Mouse (Mus musculus): ENCODE data around the gene Rnf26. TPM values are rescaled to one million over a fixed set of nuclear protein-coding genes. Genes with fewer than 3 reads are reported as not detected.

The Rnf26 gene
- polyA plus RNA-seq, 1 experiment from 2014 or later: 32.9 TPM

DNA sequence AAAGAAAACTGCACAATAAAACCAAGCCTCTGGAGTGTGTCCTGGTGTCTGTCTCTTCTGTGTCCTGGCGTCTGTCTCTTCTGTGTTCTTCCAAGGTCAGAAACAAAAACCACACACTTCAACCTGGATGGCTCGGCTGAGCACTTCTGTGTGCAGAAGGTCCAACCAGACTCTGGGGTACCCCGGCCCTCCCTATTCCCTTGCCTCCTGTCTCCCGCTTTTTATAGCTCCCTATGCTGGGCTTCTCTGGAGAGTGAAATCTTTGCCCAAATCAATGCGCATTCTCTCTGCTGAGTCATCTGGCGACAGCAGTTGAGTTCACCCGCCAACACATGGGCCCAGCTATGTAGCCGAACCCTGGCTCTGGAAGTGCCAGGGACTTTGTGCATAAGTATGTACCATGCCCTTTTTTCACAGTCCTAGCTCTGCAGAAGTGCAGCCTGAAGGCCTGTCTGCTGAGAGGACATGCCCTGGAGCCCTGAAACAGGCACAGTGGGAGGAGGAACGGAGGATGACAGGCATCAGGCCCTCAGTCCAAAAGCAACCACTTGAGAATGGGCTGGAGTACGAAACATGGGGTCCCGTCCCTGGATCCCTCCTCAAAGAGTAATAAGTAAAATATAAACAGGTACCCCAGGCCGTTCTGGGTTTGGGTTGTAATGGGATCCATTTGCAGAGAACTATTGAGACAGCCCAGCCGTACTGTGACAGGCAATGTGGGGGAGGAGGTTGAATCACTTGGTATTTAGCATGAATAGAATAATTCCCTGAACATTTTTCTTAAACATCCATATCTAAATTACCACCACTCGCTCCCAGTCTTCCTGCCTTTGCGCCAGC lies 64.6 kb downstream of the Rnf26 start:
- Histone ChIP-seq H3K36me3 (ENCODE audit: control insufficient read depth, insufficient read depth, low read length) (no peaks in the 10 kb centered on the region), H3K4me2 (ENCODE audit: low read length) (no peak overlapping the region), H3K4me1 (ENCODE audit: control insufficient read depth in 2 of 2, insufficient read depth in 2 of 2, low read length in 2 of 2) (peaks cover 0 to 3% of the 10 kb centered on the region in 2 experiments; a peak in 3 of 4 replicates), H3K27ac (replicated peaks in 1 of 2; ENCODE audit: control insufficient read depth in 1 of 2, insufficient read depth in 1 of 2, low read depth in 2 of 2, low read length in 2 of 2) (no peak overlapping the region), H3K4me3 (ENCODE audit: control insufficient read depth in 1 of 2, insufficient read depth in 1 of 2, low read depth in 1 of 2, low read length in 2 of 2) (no peak overlapping the region), H3K27me3 (ENCODE audit: control insufficient read depth, insufficient read depth, low read length) (peaks cover 26% of the 10 kb centered on the region), H3K9me3 (ENCODE audit: control insufficient read depth, low read length) (no peaks in the 10 kb centered on the region), H3K9ac (ENCODE audit: low read length) (no peak overlapping the region)
- WGBS: 63% methylated on average over 15 of the region's 15 CpGs
- no peak for ATAC-seq (ENCODE audit: insufficient number of reproducible peaks, insufficient read depth, low FRiP score, low read depth)

DNA sequence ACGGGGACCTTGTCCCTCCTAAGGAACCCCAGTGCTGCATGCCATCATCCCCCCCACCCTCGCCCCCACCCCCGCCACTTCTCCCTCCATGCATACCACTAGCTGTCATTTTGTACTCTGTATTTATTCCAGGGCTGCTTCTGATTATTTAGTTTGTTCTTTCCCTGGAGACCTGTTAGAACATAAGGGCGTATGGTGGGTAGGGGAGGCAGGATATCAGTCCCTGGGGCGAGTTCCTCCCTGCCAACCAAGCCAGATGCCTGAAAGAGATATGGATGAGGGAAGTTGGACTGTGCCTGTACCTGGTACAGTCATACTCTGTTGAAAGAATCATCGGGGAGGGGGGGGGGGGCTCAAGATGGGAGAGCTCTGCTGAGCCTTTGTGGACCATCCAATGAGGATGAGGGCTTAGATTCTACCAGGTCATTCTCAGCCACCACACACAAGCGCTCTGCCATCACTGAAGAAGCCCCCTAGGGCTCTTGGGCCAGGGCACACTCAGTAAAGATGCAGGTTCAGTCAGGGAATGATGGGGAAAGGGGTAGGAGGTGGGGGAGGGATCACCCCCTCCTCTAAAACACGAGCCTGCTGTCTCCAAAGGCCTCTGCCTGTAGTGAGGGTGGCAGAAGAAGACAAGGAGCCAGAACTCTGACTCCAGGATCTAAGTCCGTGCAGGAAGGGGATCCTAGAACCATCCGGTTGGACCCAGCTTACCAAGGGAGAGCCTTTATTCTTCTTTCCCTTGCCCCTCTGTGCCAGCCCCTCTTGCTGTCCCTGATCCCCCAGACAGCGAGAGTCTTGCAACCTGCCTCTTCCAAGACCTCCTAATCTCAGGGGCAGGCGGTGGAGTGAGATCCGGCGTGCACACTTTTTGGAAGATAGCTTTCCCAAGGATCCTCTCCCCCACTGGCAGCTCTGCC lies 65.5 kb downstream of the Rnf26 start:
- no peak overlapping the region for H3K4me3 ChIP-seq (ENCODE audit: control insufficient read depth in 1 of 2, insufficient read depth in 1 of 2, low read depth in 1 of 2, low read length in 2 of 2)
- H3K27me3 ChIP-seq (ENCODE audit: control insufficient read depth, insufficient read depth, low read length): peaks cover 35% of the 10 kb centered on the region
- H3K9me3 ChIP-seq (ENCODE audit: control insufficient read depth, low read length): no peaks in the 10 kb centered on the region
- H3K9ac ChIP-seq (ENCODE audit: low read length): no peak overlapping the region
- H3K27ac ChIP-seq (replicated peaks in 1 of 2; ENCODE audit: control insufficient read depth in 1 of 2, insufficient read depth in 1 of 2, low read depth in 2 of 2, low read length in 2 of 2): no peak overlapping the region
- H3K36me3 ChIP-seq (ENCODE audit: control insufficient read depth, insufficient read depth, low read length): no peaks in the 10 kb centered on the region
- no peak for ATAC-seq (ENCODE audit: insufficient number of reproducible peaks, insufficient read depth, low FRiP score, low read depth)
- peaks cover 8 to 12% of the 10 kb centered on the region in 2 experiments; a peak in 3 of 4 replicates for H3K4me1 ChIP-seq (ENCODE audit: control insufficient read depth in 2 of 2, insufficient read depth in 2 of 2, low read length in 2 of 2)
- no peak overlapping the region for H3K4me2 ChIP-seq (ENCODE audit: low read length)
- whole genome bisulfite sequencing: 67% methylated on average over 14 of the region's 14 CpGs

DNA sequence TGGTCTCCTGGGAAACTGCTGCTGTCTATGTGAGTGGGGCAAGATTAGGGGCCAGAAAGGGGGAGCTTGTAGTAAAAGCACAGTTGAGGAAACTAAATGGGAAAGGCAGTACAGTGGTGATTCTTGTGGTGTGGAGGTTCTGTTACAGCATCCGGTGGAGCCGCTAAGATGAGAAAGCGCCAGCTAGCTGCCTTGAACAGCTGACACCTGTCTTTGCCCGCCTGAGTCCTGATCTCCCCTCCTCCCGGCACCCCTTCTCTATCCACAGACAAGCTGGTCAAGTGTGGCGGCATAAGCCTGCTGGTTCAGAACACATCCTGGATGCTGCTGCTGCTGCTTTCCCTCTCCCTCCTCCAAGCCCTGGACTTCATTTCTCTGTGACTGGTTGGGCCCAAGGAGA lies 66.2 kb downstream of the Rnf26 start:
- 58% methylated on average over 6 of the region's 6 CpGs for WGBS
- Histone ChIP-seq H3K9me3 (ENCODE audit: control insufficient read depth, low read length) (no peaks in the 10 kb centered on the region), H3K27me3 (ENCODE audit: control insufficient read depth, insufficient read depth, low read length) (peaks cover 38% of the 10 kb centered on the region), H3K4me1 (ENCODE audit: control insufficient read depth in 2 of 2, insufficient read depth in 2 of 2, low read length in 2 of 2) (peaks cover 8 to 14% of the 10 kb centered on the region in 2 experiments; a peak in 3 of 4 replicates), H3K36me3 (ENCODE audit: control insufficient read depth, insufficient read depth, low read length) (no peaks in the 10 kb centered on the region), H3K27ac (replicated peaks in 1 of 2; ENCODE audit: control insufficient read depth in 1 of 2, insufficient read depth in 1 of 2, low read depth in 2 of 2, low read length in 2 of 2) (no peak overlapping the region), H3K4me2 (ENCODE audit: low read length) (no peak overlapping the region), H3K4me3 (ENCODE audit: control insufficient read depth in 1 of 2, insufficient read depth in 1 of 2, low read depth in 1 of 2, low read length in 2 of 2) (no peak overlapping the region), H3K9ac (ENCODE audit: low read length) (no peak overlapping the region)
- ATAC-seq (ENCODE audit: insufficient number of reproducible peaks, insufficient read depth, low FRiP score, low read depth): no peak

DNA sequence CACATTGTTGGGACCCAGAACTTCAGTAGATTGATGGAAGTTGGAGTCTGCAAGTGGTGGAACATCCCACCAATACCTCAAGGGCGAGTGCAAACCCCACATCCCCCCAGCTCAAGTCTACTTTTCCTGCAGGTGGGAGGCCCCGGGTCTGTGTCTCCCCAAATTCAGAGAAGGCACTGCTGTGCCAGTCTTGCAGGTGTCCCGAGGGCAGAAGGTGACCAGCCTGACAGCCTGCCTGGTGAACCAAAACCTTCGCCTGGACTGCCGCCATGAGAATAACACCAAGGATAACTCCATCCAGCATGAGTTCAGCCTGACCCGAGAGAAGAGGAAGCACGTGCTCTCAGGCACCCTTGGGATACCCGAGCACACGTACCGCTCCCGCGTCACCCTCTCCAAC lies 66.9 kb downstream of the Rnf26 start:
- Histone ChIP-seq H3K4me2 (ENCODE audit: low read length) (no peak overlapping the region), H3K4me1 (ENCODE audit: control insufficient read depth in 2 of 2, insufficient read depth in 2 of 2, low read length in 2 of 2) (peaks cover 8 to 14% of the 10 kb centered on the region in 2 experiments; a peak in 3 of 4 replicates), H3K36me3 (ENCODE audit: control insufficient read depth, insufficient read depth, low read length) (no peaks in the 10 kb centered on the region), H3K4me3 (ENCODE audit: control insufficient read depth in 1 of 2, insufficient read depth in 1 of 2, low read depth in 1 of 2, low read length in 2 of 2) (no peak overlapping the region), H3K9me3 (ENCODE audit: control insufficient read depth, low read length) (no peaks in the 10 kb centered on the region), H3K27ac (replicated peaks in 1 of 2; ENCODE audit: control insufficient read depth in 1 of 2, insufficient read depth in 1 of 2, low read depth in 2 of 2, low read length in 2 of 2) (no peak overlapping the region), H3K9ac (ENCODE audit: low read length) (no peak overlapping the region), H3K27me3 (ENCODE audit: control insufficient read depth, insufficient read depth, low read length) (peaks cover 44% of the 10 kb centered on the region)
- ATAC-seq (ENCODE audit: insufficient number of reproducible peaks, insufficient read depth, low FRiP score, low read depth): no peak
- WGBS: 85% methylated on average over 12 of the region's 12 CpGs

DNA sequence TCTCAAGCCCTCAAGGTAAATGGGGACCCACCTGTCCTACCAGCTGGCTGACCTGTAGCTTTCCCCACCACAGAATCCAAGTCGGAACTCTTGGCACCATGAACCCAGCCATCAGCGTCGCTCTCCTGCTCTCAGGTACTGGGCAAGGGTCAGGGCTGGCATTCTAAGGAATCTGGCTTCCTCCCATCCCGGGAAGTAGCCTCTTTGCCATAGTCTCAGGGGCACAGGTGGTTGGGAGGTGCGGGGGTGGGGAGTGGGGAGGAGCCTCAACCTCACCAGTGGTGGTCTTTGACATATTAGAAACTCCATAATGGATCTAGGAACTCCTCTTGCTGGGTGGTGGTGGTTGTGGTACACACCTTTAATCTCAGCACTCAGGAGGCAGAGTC lies 67.4 kb downstream of the Rnf26 start:
- ATAC-seq (ENCODE audit: insufficient number of reproducible peaks, insufficient read depth, low FRiP score, low read depth): no peak
- Histone ChIP-seq H3K27ac (replicated peaks in 1 of 2; ENCODE audit: control insufficient read depth in 1 of 2, insufficient read depth in 1 of 2, low read depth in 2 of 2, low read length in 2 of 2) (no peak overlapping the region), H3K4me1 (ENCODE audit: control insufficient read depth in 2 of 2, insufficient read depth in 2 of 2, low read length in 2 of 2) (peaks cover 8 to 14% of the 10 kb centered on the region in 2 experiments; a peak in 3 of 4 replicates), H3K9ac (ENCODE audit: low read length) (no peak overlapping the region), H3K4me2 (ENCODE audit: low read length) (no peak overlapping the region), H3K27me3 (ENCODE audit: control insufficient read depth, insufficient read depth, low read length) (peaks cover 45% of the 10 kb centered on the region), H3K9me3 (ENCODE audit: control insufficient read depth, low read length) (no peaks in the 10 kb centered on the region), H3K4me3 (ENCODE audit: control insufficient read depth in 1 of 2, insufficient read depth in 1 of 2, low read depth in 1 of 2, low read length in 2 of 2) (no peak overlapping the region), H3K36me3 (ENCODE audit: control insufficient read depth, insufficient read depth, low read length) (no peaks in the 10 kb centered on the region)
- 76% methylated on average over 5 of the region's 5 CpGs for WGBS

Other genes with a start within 250 kb of the Rnf26 start
- gene Thy1, start 70.1 kb downstream of the Rnf26 start, polyA plus RNA-seq (2014; fragmentation: Nextera tagmentation; extraction: Ambion mirVana): 2.5 and 2.7 TPM in 2 replicates
- 73.5 and 80.7 TPM in 2 replicates for gene Usp2, start 46.5 kb downstream of the Rnf26 start, polyA plus RNA-seq (2014; fragmentation: Nextera tagmentation; extraction: Ambion mirVana)
- gene Mfrp, start 11.8 kb downstream of the Rnf26 start, polyA plus RNA-seq (2014; fragmentation: Nextera tagmentation; extraction: Ambion mirVana): not detected in 2 replicates
- gene C1qtnf5, start 6.3 kb downstream of the Rnf26 start, polyA plus RNA-seq (2014; fragmentation: Nextera tagmentation; extraction: Ambion mirVana): 2.3 and 2.7 TPM in 2 replicates
- 0.07 and 0.08 TPM in 2 replicates for gene Gm49380, start within 50 bp of the Rnf26 start, polyA plus RNA-seq (2014; fragmentation: Nextera tagmentation; extraction: Ambion mirVana)
- gene Mcam, start 21.0 kb upstream of the Rnf26 start, polyA plus RNA-seq (2014; fragmentation: Nextera tagmentation; extraction: Ambion mirVana): 129 and 130 TPM in 2 replicates
- 12.7 and 13.7 TPM in 2 replicates for gene Cbl, start 120.5 kb upstream of the Rnf26 start, polyA plus RNA-seq (2014; fragmentation: Nextera tagmentation; extraction: Ambion mirVana)
- gene Ccdc153, start 127.2 kb upstream of the Rnf26 start, polyA plus RNA-seq (2014; fragmentation: Nextera tagmentation; extraction: Ambion mirVana): not detected in 2 replicates
- not detected in 2 replicates for gene Pdzd3, start 138.0 kb upstream of the Rnf26 start, polyA plus RNA-seq (2014; fragmentation: Nextera tagmentation; extraction: Ambion mirVana)
- 7.0 and 7.3 TPM in 2 replicates for gene Nlrx1, start 155.1 kb upstream of the Rnf26 start, polyA plus RNA-seq (2014; fragmentation: Nextera tagmentation; extraction: Ambion mirVana)
- gene Abcg4, start 175.1 kb upstream of the Rnf26 start, polyA plus RNA-seq (2014; fragmentation: Nextera tagmentation; extraction: Ambion mirVana): 1.3 and 2.7 TPM in 2 replicates
- gene Hinfp, start 192.2 kb upstream of the Rnf26 start, polyA plus RNA-seq (2014; fragmentation: Nextera tagmentation; extraction: Ambion mirVana): 10.5 and 12.1 TPM in 2 replicates
- gene C2cd2l, start 206.8 kb upstream of the Rnf26 start, polyA plus RNA-seq (2014; fragmentation: Nextera tagmentation; extraction: Ambion mirVana): 5.4 and 7.7 TPM in 2 replicates
- 34.7 and 37.8 TPM in 2 replicates for gene Dpagt1, start 212.5 kb upstream of the Rnf26 start, polyA plus RNA-seq (2014; fragmentation: Nextera tagmentation; extraction: Ambion mirVana)
- gene H2afx, start 221.2 kb upstream of the Rnf26 start, polyA plus RNA-seq (2014; fragmentation: Nextera tagmentation; extraction: Ambion mirVana): 153 and 167 TPM in 2 replicates
- gene Hmbs, start 230.7 kb upstream of the Rnf26 start, polyA plus RNA-seq (2014; fragmentation: Nextera tagmentation; extraction: Ambion mirVana): 110 and 112 TPM in 2 replicates
- gene Vps11, start 248.2 kb upstream of the Rnf26 start, polyA plus RNA-seq (2014; fragmentation: Nextera tagmentation; extraction: Ambion mirVana): 17.8 and 21.4 TPM in 2 replicates